Mouse (Mus musculus) testis, postnatal 14 days (tissue): ENCODE results near the gene Gm10139.
"Not testable (repeated sequence)": the region's sequence is repeated elsewhere in the genome, so short reads cannot be mapped to it uniquely, and the experiment has no call there.

Experiments used
- DNase-seq: peaks from one replicate; pipeline ENCODE4 v3.0.0; 2021; ENCODE audit warnings: low spot score

The Gm10139 gene

DNA sequence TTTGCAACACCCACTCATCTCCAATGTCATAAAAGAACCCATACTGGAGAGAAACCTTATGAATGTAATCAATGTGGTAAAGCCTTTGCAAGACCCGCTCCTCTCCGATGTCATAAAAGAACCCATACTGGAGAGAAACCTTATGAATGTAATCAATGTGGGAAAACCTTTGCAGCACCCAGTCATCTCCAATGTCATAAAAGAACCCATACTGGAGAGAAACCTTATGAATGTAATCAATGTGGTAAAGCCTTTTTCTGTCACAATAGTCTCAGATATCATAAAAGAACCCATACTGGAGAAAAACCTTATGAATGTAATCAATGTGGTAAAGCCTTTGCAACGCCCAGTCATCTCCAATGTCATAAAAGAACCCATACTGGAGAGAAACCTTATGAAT lies at the start of gene Gm10139:
Gm10139 (plus strand) TSS at position 301 of the 400 bp plus-strand sequence.
- not testable (repeated sequence) for DNase-seq

GRCm38 (mm10) chr13:65557636-65558035 lies 45.2 kb downstream of the Gm10139 start:
- DNase-seq, result peak; percentile 25
